Mouse (Mus musculus) olfactory bulb, adult 2 months (tissue): ENCODE measurements around the gene BC030499.

Source experiments
- CTCF ChIP-seq: fragments of 200-500 bp; IDR thresholded peaks from 2 replicates; pipeline ENCODE4 v1.5.1; 2012; ENCODE audit warnings: low read depth, mild to moderate bottlenecking, low read length, moderate library complexity; ENCODE audit not compliant: insufficient read depth
- POLR2A ChIP-seq: fragments of 200-500 bp; IDR thresholded peaks from 2 replicates; pipeline ENCODE4 v1.6.1; 2012; ENCODE audit warnings: mild to moderate bottlenecking, low read depth, low read length, moderate library complexity; ENCODE audit not compliant: insufficient read depth

DNA sequence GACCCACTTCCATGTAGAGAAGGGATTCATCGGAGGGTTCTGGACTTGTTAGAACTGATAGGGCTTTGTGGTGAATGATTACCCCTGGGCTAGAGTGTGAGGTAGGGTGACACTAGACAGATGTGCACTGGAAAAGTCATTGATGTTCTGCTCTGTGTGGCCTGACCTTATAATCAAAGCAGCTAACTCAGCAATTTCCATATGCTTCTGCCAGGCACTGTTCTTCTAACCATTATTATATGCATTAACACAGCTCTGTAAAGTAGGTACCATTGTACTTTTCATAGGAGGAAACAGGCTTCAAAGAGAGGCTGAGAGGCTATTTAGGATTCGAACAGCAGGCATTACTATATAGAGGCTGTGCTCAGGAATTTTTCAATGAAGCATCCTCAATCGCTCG lies 36.6 kb downstream of the BC030499 start:
- no peak for TF ChIP-seq POLR2A
- no peak for TF ChIP-seq CTCF
